Mouse (Mus musculus) intestine, embryonic 16.5 days (tissue): ENCODE measurements around the gene Usp5. TPM values are rescaled to one million over a fixed set of nuclear protein-coding genes. Genes with fewer than 3 reads are reported as not detected.
"Not testable (repeated sequence)": the region's sequence is repeated elsewhere in the genome, so short reads cannot be mapped to it uniquely, and the experiment has no call there.

Experiments
- ATAC-seq: fragments of 200-750 bp; cut with Nextera tagmentation; 2 replicates; pipeline ENCODE4 v1.8.0; 2017; ENCODE audit warnings: moderate TSS enrichment, moderate library complexity
- H3K27ac ChIP-seq: fragments of 300-500 bp; sonication (generic); 2 replicates; pipeline ENCODE4 v1.5.1; 2014; ENCODE audit warnings: mild to moderate bottlenecking, low read length
- H3K27me3 ChIP-seq: fragments of 300-500 bp; sonication (generic); replicated peaks from 2 replicates; pipeline ENCODE4 v1.6.1; 2014; ENCODE audit warnings: low read length, control low read depth, mixed read lengths; ENCODE audit not compliant: control insufficient read depth, insufficient read depth
- H3K36me3 ChIP-seq: fragments of 300-500 bp; sonication (generic); 2 replicates; pipeline ENCODE4 v1.6.1; 2014; ENCODE audit warnings: low read length, control low read depth; ENCODE audit not compliant: control insufficient read depth, insufficient read depth
- H3K4me1 ChIP-seq: fragments of 300-500 bp; sonication (generic); 2 replicates; pipeline ENCODE4 v1.6.1; 2014; ENCODE audit warnings: low read length, control low read depth, mixed read lengths; ENCODE audit not compliant: control insufficient read depth, insufficient read depth
- H3K4me2 ChIP-seq: fragments of 300-500 bp; sonication (generic); 2 replicates; pipeline ENCODE4 v1.6.1; 2014; ENCODE audit warnings: low read depth, low read length, control low read depth
- H3K4me3 ChIP-seq: fragments of 300-500 bp; sonication (generic); 2 replicates; pipeline ENCODE4 v1.5.1; 2014; ENCODE audit warnings: mild to moderate bottlenecking, low read length
- H3K9ac ChIP-seq: fragments of 300-500 bp; sonication (generic); 2 replicates; pipeline ENCODE4 v1.6.1; 2014; ENCODE audit warnings: low read depth, low read length
- H3K9me3 ChIP-seq: fragments of 300-500 bp; sonication (generic); 2 replicates; pipeline ENCODE4 v1.6.1; 2016; ENCODE audit warnings: low read length, control low read depth; ENCODE audit not compliant: control insufficient read depth
- WGBS: fragments of 180-500 bp; shearing (Covaris S2); extraction: QIAGEN DNeasy Blood & Tissue Kit; methylation state at CpG from one replicate; pipeline ENCODE4 v1.1.7; 2014; 5-methylcytosine and 5-hydroxymethylcytosine counted together
- polyA plus RNA-seq: library from polyadenylated mRNA; unstranded; fragments of >200 nt; fragmentation: Nextera tagmentation; extraction: Ambion mirVana; gene quantifications from 2 replicates; pipeline ENCODE4 v1.2.1, GENCODE M21; 2015

Usp5 gene
- polyA plus RNA-seq, 1 experiment from 2014 or later, result 117 TPM

GRCm38 (mm10) chr6:124814448-124814847, 14.8 kb downstream of the Usp5 start:
- Histone ChIP-seq H3K4me3 (peak overlapping the region; percentile 79), H3K4me1 (peaks cover 33% of the 10 kb centered on the region), H3K9ac (peak overlapping the region; percentile 94), H3K27me3 (no peaks in the 10 kb centered on the region), H3K36me3 (peaks cover 18% of the 10 kb centered on the region), H3K4me2 (peak overlapping the region; percentile 63), H3K27ac (peak overlapping the region; percentile 97), H3K9me3 (no peaks in the 10 kb centered on the region)
- ATAC-seq, result peak; percentile 34
- whole genome bisulfite sequencing, result 31% methylated on average over 8 of the region's 8 CpGs

GRCm38 (mm10) chr6:124813933-124814332, 15.4 kb downstream of the Usp5 start, which contains the start of gene Tpi1:
Gene Tpi1, minus strand, starts transcription at chr6:124814296.
- peak within 1 kb of the TSS; percentile 97 for H3K27ac ChIP-seq
- peak; percentile 87 for ATAC-seq
- WGBS, result under 1% methylated on average over 22 of the region's 22 CpGs
- H3K4me2 ChIP-seq, result peak within 1 kb of the TSS; percentile 63
- peaks cover 33% of the 10 kb centered on the region for H3K4me1 ChIP-seq
- peak within 1 kb of the TSS; percentile 94 for H3K9ac ChIP-seq
- peaks cover 14% of the 10 kb centered on the region; the same call in 1 of the 2 replicates for H3K36me3 ChIP-seq
- peak within 1 kb of the TSS; percentile 79 for H3K4me3 ChIP-seq
- H3K27me3 ChIP-seq, result no peaks in the 10 kb centered on the region
- no peaks in the 10 kb centered on the region for H3K9me3 ChIP-seq

- no peaks in the 10 kb centered on the region for H3K27me3 ChIP-seq
- H3K9ac ChIP-seq, result peak overlapping the region; percentile 94
- WGBS, result under 1% methylated on average over 18 of the region's 18 CpGs
- peak overlapping the region; percentile 79 for H3K4me3 ChIP-seq
- ATAC-seq, result peak; percentile 60
- peak overlapping the region; percentile 63 for H3K4me2 ChIP-seq
- H3K9me3 ChIP-seq, result no peaks in the 10 kb centered on the region
- H3K4me1 ChIP-seq, result peaks cover 33% of the 10 kb centered on the region
- H3K27ac ChIP-seq, result peak overlapping the region; percentile 97
- peaks cover 14% of the 10 kb centered on the region; the same call in 1 of the 2 replicates for H3K36me3 ChIP-seq
Measured at GRCm38 (mm10) chr6:124813496-124813895, 15.8 kb downstream of the Usp5 start.

- Histone ChIP-seq H3K9me3 (no peaks in the 10 kb centered on the region), H3K4me3 (peak overlapping the region; percentile 79), H3K36me3 (peaks cover 14% of the 10 kb centered on the region; the same call in 1 of the 2 replicates), H3K27me3 (no peaks in the 10 kb centered on the region), H3K27ac (peak overlapping the region; percentile 97), H3K4me1 (peaks cover 35% of the 10 kb centered on the region), H3K4me2 (peak overlapping the region; percentile 63), H3K9ac (peak overlapping the region; percentile 94)
- ATAC-seq, result no peak
- 14% methylated on average over 9 of the region's 9 CpGs for WGBS
Measured at GRCm38 (mm10) chr6:124812848-124813247, 16.4 kb downstream of the Usp5 start.

- no peaks in the 10 kb centered on the region for H3K27me3 ChIP-seq
- 67% methylated on average over 24 of the region's 24 CpGs for WGBS
- no peaks in the 10 kb centered on the region for H3K9me3 ChIP-seq
- H3K9ac ChIP-seq, result peak overlapping the region; percentile 94
- H3K4me1 ChIP-seq, result peaks cover 40% of the 10 kb centered on the region
- peak overlapping the region; percentile 63 for H3K4me2 ChIP-seq
- H3K27ac ChIP-seq, result peak overlapping the region; percentile 97
- H3K36me3 ChIP-seq, result peaks cover 8% of the 10 kb centered on the region; the same call in 1 of the 2 replicates
- no peak for ATAC-seq
- H3K4me3 ChIP-seq, result peak overlapping the region; percentile 79
Measured at GRCm38 (mm10) chr6:124811701-124812560, 17.4 kb downstream of the Usp5 start.

GRCm38 (mm10) chr6:124811403-124811665, 17.9 kb downstream of the Usp5 start:
- Histone ChIP-seq H3K27ac (no peak overlapping the region), H3K4me3 (no peak overlapping the region), H3K27me3 (no peaks in the 10 kb centered on the region), H3K9ac (0 out of 2 replicates have a peak overlapping the region, but pooled peaks have one; percentile 27), H3K36me3 (peaks cover 3% of the 10 kb centered on the region; the same call in 1 of the 2 replicates), H3K4me1 (peaks cover 45% of the 10 kb centered on the region), H3K9me3 (no peaks in the 10 kb centered on the region), H3K4me2 (no peak overlapping the region)
- no peak for ATAC-seq
- WGBS, result 77% methylated on average over 4 of the region's 4 CpGs

- Histone ChIP-seq H3K4me2 (0 out of 2 replicates have a peak overlapping the region, but pooled peaks have one; percentile 74), H3K4me1 (peaks cover 47% of the 10 kb centered on the region)
- H3K36me3 ChIP-seq, H3K9me3 ChIP-seq, H3K27me3 ChIP-seq, H3K4me3 ChIP-seq, H3K27ac ChIP-seq, H3K9ac ChIP-seq, ATAC-seq: not testable (repeated sequence)
- 79% methylated on average over 11 of the region's 11 CpGs for WGBS
Measured at GRCm38 (mm10) chr6:124810566-124811402, 18.5 kb downstream of the Usp5 start.

GRCm38 (mm10) chr6:124809775-124810538, 19.3 kb downstream of the Usp5 start:
- Histone ChIP-seq H3K4me2 (peak overlapping the region; percentile 74), H3K9me3 (no peaks in the 10 kb centered on the region), H3K4me3 (peak overlapping the region; percentile 57), H3K4me1 (peaks cover 42% of the 10 kb centered on the region), H3K36me3 (peaks cover 3% of the 10 kb centered on the region; the same call in 1 of the 2 replicates), H3K27ac (peak overlapping the region; percentile 96), H3K9ac (peak overlapping the region; percentile 74), H3K27me3 (no peaks in the 10 kb centered on the region)
- ATAC-seq, result no peak
- 42% methylated on average over 14 of the region's 14 CpGs for WGBS
